Mouse (Mus musculus) testis, adult 2 months (tissue): ENCODE results near the gene Vav1.

Experiments used
- CTCF ChIP-seq: fragments of 200-500 bp; IDR thresholded peaks from 2 replicates; pipeline ENCODE4 v1.5.1; 2012; ENCODE audit warnings: low read depth, mild to moderate bottlenecking, inconsistent platforms, low read length, moderate library complexity; ENCODE audit not compliant: control insufficient read depth, insufficient read depth, insufficient replicate concordance
- POLR2A ChIP-seq: fragments of 200-500 bp; IDR thresholded peaks from 2 replicates; pipeline ENCODE4 v1.6.1; 2012; ENCODE audit warnings: low read depth, mild to moderate bottlenecking, inconsistent platforms, low read length, moderate library complexity; ENCODE audit not compliant: control insufficient read depth

DNA sequence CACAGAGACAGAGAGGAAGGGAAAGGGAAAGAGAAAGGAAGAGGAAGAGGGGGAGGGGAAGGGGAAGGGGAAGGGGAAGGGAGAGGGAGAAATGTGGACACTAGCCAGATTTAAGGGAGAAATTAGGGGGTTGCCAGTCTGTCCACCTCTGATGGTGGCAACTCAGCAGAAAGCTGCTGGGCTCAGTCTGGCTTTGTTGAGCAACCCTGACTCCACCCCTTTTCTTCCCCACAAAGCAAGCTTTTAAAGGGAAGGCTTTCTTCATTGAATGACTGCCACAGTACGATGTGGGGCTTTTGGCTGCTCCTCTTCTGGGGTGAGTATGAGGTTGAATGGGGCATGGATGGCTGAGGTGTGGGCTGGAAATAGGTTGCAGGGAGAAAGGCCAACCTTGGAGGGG is 79.5 kb downstream of the Vav1 start, which contains the start of gene Adgre1:
- TF ChIP-seq CTCF (no peak), POLR2A (no peak)
